Mouse (Mus musculus): Measurements from ENCODE around the gene Rsf1. TPM values are rescaled to one million over a fixed set of nuclear protein-coding genes. Genes with fewer than 3 reads are reported as not detected.
A peak's percentile ranks its signal among the peaks of the same experiment; 100 is the strongest.

Gene Rsf1
- polyA plus RNA-seq, 1 experiment from 2014 or later: 19.4 TPM

DNA sequence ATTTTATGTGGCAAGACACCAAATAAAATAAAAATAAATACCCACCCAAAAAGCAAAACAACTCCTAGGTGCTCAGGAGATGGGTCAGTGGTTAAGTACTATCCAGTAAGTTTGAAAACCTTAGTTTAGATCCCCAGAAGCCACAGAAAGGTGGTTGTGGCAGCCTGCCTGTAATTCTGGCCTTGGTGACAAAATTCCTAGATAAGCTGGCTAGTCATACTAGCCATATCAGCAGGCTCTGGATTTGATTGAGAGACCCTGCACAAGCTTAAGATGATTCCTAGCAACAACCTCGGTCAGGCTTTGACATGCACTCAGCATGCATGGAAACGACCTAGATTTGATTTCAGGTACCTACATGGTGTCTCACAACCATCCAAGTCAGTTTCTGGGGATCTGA is 49.7 kb downstream of the Rsf1 start:
- Histone ChIP-seq H3K27me3 (ENCODE audit: insufficient read depth, low read length) (no peaks in the 10 kb centered on the region), H3K9ac (no peak overlapping the region), H3K4me3 (ENCODE audit: low read depth, low read length) (no peak overlapping the region), H3K36me3 (ENCODE audit: insufficient read depth) (0 out of 2 replicates have a peak, but pooled peaks cover 3% of the 10 kb centered on the region), H3K4me1 (ENCODE audit: insufficient read depth) (no peaks in the 10 kb centered on the region), H3K27ac (ENCODE audit: low read depth) (no peak overlapping the region), H3K4me2 (no peak overlapping the region), H3K9me3 (ENCODE audit: low read depth, low read length) (no peaks in the 10 kb centered on the region)
- no peak for TF ChIP-seq CTCF (IDR thresholded peaks at IDR 0.05; ENCODE audit: low read depth)
- DNase-seq (no peak), ATAC-seq (ENCODE audit: insufficient read depth) (no peak)
- WGBS: 72% methylated on average over 2 of the region's 2 CpGs

DNA sequence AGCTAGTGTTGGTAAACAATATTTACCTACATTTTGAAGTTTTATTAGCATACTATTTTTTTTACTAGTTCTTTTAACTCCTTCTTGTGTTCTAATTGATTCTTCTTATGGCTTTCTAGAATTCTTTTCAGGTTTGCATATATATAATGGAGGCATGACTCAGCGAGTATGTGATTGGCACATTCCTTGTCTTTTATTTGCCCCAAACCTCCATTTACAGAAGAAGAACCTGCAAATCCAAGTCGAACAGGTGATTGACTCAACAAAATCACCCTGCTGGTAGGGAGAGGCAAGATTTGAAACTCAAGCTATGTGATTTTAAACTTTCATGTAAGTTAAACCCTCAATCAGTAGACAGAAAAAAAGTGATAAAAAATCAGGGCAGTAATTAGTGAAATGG is 51.6 kb downstream of the Rsf1 start:
- Histone ChIP-seq H3K4me1 (ENCODE audit: insufficient read depth) (no peaks in the 10 kb centered on the region), H3K36me3 (ENCODE audit: insufficient read depth) (0 out of 2 replicates have a peak, but pooled peaks cover 6% of the 10 kb centered on the region), H3K4me3 (ENCODE audit: low read depth, low read length) (no peak overlapping the region), H3K4me2 (no peak overlapping the region), H3K9me3 (ENCODE audit: low read depth, low read length) (no peaks in the 10 kb centered on the region), H3K9ac (no peak overlapping the region), H3K27ac (ENCODE audit: low read depth) (no peak overlapping the region), H3K27me3 (ENCODE audit: insufficient read depth, low read length) (no peaks in the 10 kb centered on the region)
- DNase-seq (no peak), ATAC-seq (ENCODE audit: insufficient read depth) (no peak)
- no peak for TF ChIP-seq CTCF (IDR thresholded peaks at IDR 0.05; ENCODE audit: low read depth)
- 92% methylated on average over 2 of the region's 2 CpGs for WGBS

GRCm38 (mm10) chr7:97632897-97633296 is 53.2 kb downstream of the Rsf1 start:
- H3K4me2 ChIP-seq: no peak overlapping the region
- WGBS: 77% methylated on average over 1 of the region's 1 CpGs
- no peak overlapping the region for H3K9ac ChIP-seq
- H3K4me1 ChIP-seq (ENCODE audit: insufficient read depth): no peaks in the 10 kb centered on the region
- DNase-seq: no peak
- no peak for ATAC-seq (ENCODE audit: insufficient read depth)
- H3K9me3 ChIP-seq (ENCODE audit: low read depth, low read length): no peaks in the 10 kb centered on the region
- H3K36me3 ChIP-seq (ENCODE audit: insufficient read depth): 0 out of 2 replicates have a peak, but pooled peaks cover 6% of the 10 kb centered on the region
- no peak overlapping the region for H3K27ac ChIP-seq (ENCODE audit: low read depth)
- H3K27me3 ChIP-seq (ENCODE audit: insufficient read depth, low read length): no peaks in the 10 kb centered on the region
- H3K4me3 ChIP-seq (ENCODE audit: low read depth, low read length): no peak overlapping the region
- no peak for TF ChIP-seq CTCF (IDR thresholded peaks at IDR 0.05; ENCODE audit: low read depth)

DNA sequence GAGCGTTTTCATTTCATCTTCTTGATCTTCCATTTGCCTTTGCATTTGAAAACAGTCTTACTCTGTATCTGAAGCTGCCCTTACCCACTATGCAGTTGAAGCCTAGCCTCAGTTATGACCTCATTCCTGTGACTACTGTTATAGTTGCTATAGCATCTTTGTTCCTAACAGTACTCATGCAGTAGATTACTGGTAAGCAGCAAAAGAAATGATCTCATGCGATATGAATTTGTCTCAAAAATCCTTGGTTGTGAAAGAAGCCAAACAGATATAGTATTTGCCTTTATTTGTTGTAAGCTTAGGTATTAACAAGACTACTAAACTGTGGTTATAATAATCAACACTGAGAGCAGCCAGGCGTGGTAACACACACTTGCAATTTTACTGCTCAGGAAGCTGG is 65.4 kb downstream of the Rsf1 start:
- no peak for TF ChIP-seq CTCF (IDR thresholded peaks at IDR 0.05; ENCODE audit: low read depth)
- H3K27ac ChIP-seq (ENCODE audit: low read depth): no peak overlapping the region
- no peak overlapping the region for H3K9ac ChIP-seq
- WGBS: 78% methylated on average over 3 of the region's 3 CpGs
- no peak overlapping the region for H3K4me2 ChIP-seq
- no peaks in the 10 kb centered on the region for H3K27me3 ChIP-seq (ENCODE audit: insufficient read depth, low read length)
- DNase-seq (peak; percentile 11), ATAC-seq (ENCODE audit: insufficient read depth) (no peak; the same call in 1 of the 2 replicates)
- no peaks in the 10 kb centered on the region for H3K4me1 ChIP-seq (ENCODE audit: insufficient read depth)
- no peak overlapping the region for H3K4me3 ChIP-seq (ENCODE audit: low read depth, low read length)
- H3K36me3 ChIP-seq (ENCODE audit: insufficient read depth): peaks cover 4% of the 10 kb centered on the region; the same call in 1 of the 2 replicates
- no peaks in the 10 kb centered on the region for H3K9me3 ChIP-seq (ENCODE audit: low read depth, low read length)

GRCm38 (mm10) chr7:97647656-97648055 is 68.0 kb downstream of the Rsf1 start:
- 90% methylated on average over 5 of the region's 5 CpGs for WGBS

DNA sequence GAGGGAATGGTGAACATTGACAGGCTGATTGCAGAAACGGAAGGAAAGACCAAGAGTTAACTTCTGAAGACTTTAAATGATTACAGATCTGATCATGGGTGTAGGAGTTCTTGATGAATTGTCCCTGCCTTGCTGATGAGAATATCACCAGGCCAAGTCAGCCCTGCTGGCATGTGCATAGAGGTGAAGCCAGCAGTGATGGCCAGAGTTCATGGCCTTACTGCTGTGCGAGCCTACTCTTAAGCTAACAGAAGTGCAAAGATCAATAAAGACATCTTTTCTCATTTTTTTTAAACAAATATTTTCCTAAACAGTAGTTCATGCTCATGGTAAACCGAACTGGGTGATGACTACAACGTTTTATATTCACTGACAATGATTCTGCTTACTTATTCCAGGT is 71.0 kb downstream of the Rsf1 start:
- Histone ChIP-seq H3K4me3 (ENCODE audit: low read depth, low read length) (no peak overlapping the region), H3K27me3 (ENCODE audit: insufficient read depth, low read length) (no peaks in the 10 kb centered on the region), H3K9me3 (ENCODE audit: low read depth, low read length) (no peaks in the 10 kb centered on the region), H3K9ac (no peak overlapping the region), H3K27ac (ENCODE audit: low read depth) (no peak overlapping the region), H3K36me3 (ENCODE audit: insufficient read depth) (peaks cover 33% of the 10 kb centered on the region), H3K4me2 (no peak overlapping the region), H3K4me1 (ENCODE audit: insufficient read depth) (no peaks in the 10 kb centered on the region)
- ATAC-seq (ENCODE audit: insufficient read depth) (no peak), DNase-seq (no peak)
- 86% methylated on average over 4 of the region's 4 CpGs for WGBS
- no peak for TF ChIP-seq CTCF (IDR thresholded peaks at IDR 0.05; ENCODE audit: low read depth)

More at GRCm38 (mm10) chr7:97647656-97648055, 68.0 kb downstream of the Rsf1 start:
- no peaks in the 10 kb centered on the region for H3K27me3 ChIP-seq (ENCODE audit: insufficient read depth, low read length)
- H3K27ac ChIP-seq (ENCODE audit: low read depth): no peak overlapping the region
- DNase-seq: no peak
- no peak for ATAC-seq (ENCODE audit: insufficient read depth)
- peaks cover 12% of the 10 kb centered on the region; the same call in 1 of the 2 replicates for H3K36me3 ChIP-seq (ENCODE audit: insufficient read depth)
- H3K9me3 ChIP-seq (ENCODE audit: low read depth, low read length): no peaks in the 10 kb centered on the region
- no peak overlapping the region for H3K4me3 ChIP-seq (ENCODE audit: low read depth, low read length)
- no peak for TF ChIP-seq CTCF (IDR thresholded peaks at IDR 0.05; ENCODE audit: low read depth)
- no peaks in the 10 kb centered on the region for H3K4me1 ChIP-seq (ENCODE audit: insufficient read depth)
- no peak overlapping the region for H3K4me2 ChIP-seq
- no peak overlapping the region for H3K9ac ChIP-seq

- H3K27ac ChIP-seq (ENCODE audit: low read depth): no peak overlapping the region
- TF ChIP-seq CTCF (IDR thresholded peaks at IDR 0.05; ENCODE audit: low read depth): 0 out of 2 replicates have a peak, but pooled peaks have one; percentile 5
- H3K4me2 ChIP-seq: no peak overlapping the region
- H3K4me1 ChIP-seq (ENCODE audit: insufficient read depth): no peaks in the 10 kb centered on the region
- H3K36me3 ChIP-seq (ENCODE audit: insufficient read depth): peaks cover 37% of the 10 kb centered on the region
- no peak overlapping the region for H3K9ac ChIP-seq
- WGBS: 91% methylated on average over 6 of the region's 6 CpGs
- no peak overlapping the region for H3K4me3 ChIP-seq (ENCODE audit: low read depth, low read length)
- no peaks in the 10 kb centered on the region for H3K9me3 ChIP-seq (ENCODE audit: low read depth, low read length)
- no peaks in the 10 kb centered on the region for H3K27me3 ChIP-seq (ENCODE audit: insufficient read depth, low read length)
- DNase-seq (no peak), ATAC-seq (ENCODE audit: insufficient read depth) (no peak)
These were observed 76.5 kb downstream of the Rsf1 start for GRCm38 (mm10) chr7:97656144-97656543.

GRCm38 (mm10) chr7:97661634-97662033 is 81.9 kb downstream of the Rsf1 start:
- no peak for TF ChIP-seq CTCF (IDR thresholded peaks at IDR 0.05; ENCODE audit: low read depth)
- Histone ChIP-seq H3K9me3 (ENCODE audit: low read depth, low read length) (no peaks in the 10 kb centered on the region), H3K4me1 (ENCODE audit: insufficient read depth) (no peaks in the 10 kb centered on the region), H3K4me2 (no peak overlapping the region), H3K27me3 (ENCODE audit: insufficient read depth, low read length) (no peaks in the 10 kb centered on the region), H3K9ac (no peak overlapping the region), H3K27ac (ENCODE audit: low read depth) (no peak overlapping the region), H3K4me3 (ENCODE audit: low read depth, low read length) (no peak overlapping the region), H3K36me3 (ENCODE audit: insufficient read depth) (peaks cover 49% of the 10 kb centered on the region)
- 91% methylated on average over 4 of the region's 4 CpGs for WGBS
- DNase-seq (no peak), ATAC-seq (ENCODE audit: insufficient read depth) (no peak)
